Mouse (Mus musculus) testis, adult 2 months (tissue): ENCODE measurements around the gene Zc3h12d. TPM values are rescaled to one million over a fixed set of nuclear protein-coding genes. Genes with fewer than 3 reads are reported as not detected.
A peak's percentile ranks its signal among the peaks of the same experiment; 100 is the strongest.
"Not testable (repeated sequence)": the region's sequence is repeated elsewhere in the genome, so short reads cannot be mapped to it uniquely, and the experiment has no call there.

ENCODE experiments used
- H3K27ac ChIP-seq: fragments of 200-500 bp; 2 replicates; pipeline ENCODE4 v1.5.1; 2012; ENCODE audit warnings: low read depth, low read length; ENCODE audit not compliant: control insufficient read depth, insufficient read depth
- H3K27me3 ChIP-seq: fragments of 200-500 bp; 2 replicates; pipeline ENCODE4 v1.6.1; 2012; ENCODE audit warnings: mild to moderate bottlenecking, low read length, moderate library complexity; ENCODE audit not compliant: control insufficient read depth, insufficient read depth
- H3K36me3 ChIP-seq: fragments of 200-500 bp; 2 replicates; pipeline ENCODE4 v1.6.1; 2012; ENCODE audit warnings: mild to moderate bottlenecking, low read length; ENCODE audit not compliant: control insufficient read depth, insufficient read depth
- H3K4me1 ChIP-seq: fragments of 200-500 bp; 2 replicates; pipeline ENCODE4 v1.6.1; 2012; ENCODE audit warnings: low read length; ENCODE audit not compliant: control insufficient read depth, insufficient read depth
- H3K4me3 ChIP-seq: fragments of 200-500 bp; 2 replicates; pipeline ENCODE4 v1.5.1; 2012; ENCODE audit warnings: low read depth, mild to moderate bottlenecking, low read length, moderate library complexity, mixed read lengths; ENCODE audit not compliant: control insufficient read depth
- CTCF ChIP-seq: fragments of 200-500 bp; IDR thresholded peaks from 2 replicates; pipeline ENCODE4 v1.5.1; 2012; ENCODE audit warnings: low read depth, mild to moderate bottlenecking, inconsistent platforms, low read length, moderate library complexity; ENCODE audit not compliant: control insufficient read depth, insufficient read depth, insufficient replicate concordance
- POLR2A ChIP-seq: fragments of 200-500 bp; IDR thresholded peaks from 2 replicates; pipeline ENCODE4 v1.6.1; 2012; ENCODE audit warnings: low read depth, mild to moderate bottlenecking, inconsistent platforms, low read length, moderate library complexity; ENCODE audit not compliant: control insufficient read depth
- polyA plus RNA-seq: library from polyadenylated mRNA; depleted of rRNA; stranded (reverse); fragments of >200 nt; gene quantifications from 2 replicates; pipeline ENCODE4 v1.2.3, GENCODE M21; 2012

Zc3h12d gene
- polyA plus RNA-seq, 1 experiment = 0.17 TPM

- no peak for TF ChIP-seq POLR2A
- no peak for TF ChIP-seq CTCF
- Histone ChIP-seq H3K27ac (no peak overlapping the region), H3K4me3 (no peak overlapping the region), H3K4me1 (peaks cover 11% of the 10 kb centered on the region), H3K36me3 (no peaks in the 10 kb centered on the region), H3K27me3 (peaks cover 2% of the 10 kb centered on the region; the same call in 1 of the 2 replicates)
Observed at GRCm38 (mm10) chr10:7871381-7872020, 39.2 kb downstream of the Zc3h12d start.

DNA sequence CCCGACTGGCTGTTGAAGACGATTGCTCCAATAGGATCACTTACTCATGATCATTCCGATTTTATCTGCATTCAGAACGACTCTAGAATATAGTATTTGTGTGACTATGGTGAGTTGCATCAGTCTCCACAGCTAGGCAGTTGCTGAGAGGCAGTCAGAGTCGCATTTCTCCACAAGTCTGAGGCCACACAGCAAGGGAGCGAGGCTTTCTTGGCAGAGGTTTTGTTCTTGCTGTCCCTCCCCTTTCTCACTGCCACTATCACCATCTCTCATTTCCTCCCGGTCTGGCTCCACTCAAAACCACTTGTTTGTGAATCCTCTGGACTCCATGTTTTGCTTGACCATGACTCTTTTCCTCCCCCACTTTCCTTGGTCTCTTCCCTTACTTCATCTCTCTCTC is 41.9 kb downstream of the Zc3h12d start:
- Histone ChIP-seq H3K27me3 (no peaks in the 10 kb centered on the region), H3K36me3 (no peaks in the 10 kb centered on the region), H3K4me3 (no peak overlapping the region), H3K27ac (no peak overlapping the region), H3K4me1 (no peaks in the 10 kb centered on the region)
- TF ChIP-seq POLR2A (no peak), CTCF (no peak)

GRCm38 (mm10) chr10:7880283-7880682 is 48.0 kb downstream of the Zc3h12d start:
- H3K4me1 ChIP-seq, H3K4me3 ChIP-seq, H3K27ac ChIP-seq, H3K27me3 ChIP-seq, H3K36me3 ChIP-seq: not testable (repeated sequence)

DNA sequence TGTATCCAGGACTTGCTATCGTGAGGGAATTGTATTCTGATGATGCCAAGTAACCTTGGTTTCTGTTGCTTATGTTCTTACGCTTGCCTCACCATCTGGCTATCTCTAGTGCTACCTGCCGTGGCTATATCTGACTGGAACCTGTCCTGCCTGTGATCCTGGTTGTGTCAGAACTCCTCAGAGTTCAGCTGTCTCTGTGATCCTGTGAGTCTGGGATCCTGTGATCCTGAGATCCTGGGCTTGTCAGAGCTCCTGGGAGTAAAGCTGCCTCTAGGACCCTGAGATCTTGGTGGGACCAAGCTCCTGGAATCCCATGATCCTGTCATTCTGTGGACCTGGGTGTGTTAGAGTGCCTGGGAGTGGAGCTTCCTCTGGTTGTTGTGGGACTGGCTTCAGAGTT is 49.7 kb downstream of the Zc3h12d start:
- H3K4me1 ChIP-seq = peaks cover 3% of the 10 kb centered on the region

DNA sequence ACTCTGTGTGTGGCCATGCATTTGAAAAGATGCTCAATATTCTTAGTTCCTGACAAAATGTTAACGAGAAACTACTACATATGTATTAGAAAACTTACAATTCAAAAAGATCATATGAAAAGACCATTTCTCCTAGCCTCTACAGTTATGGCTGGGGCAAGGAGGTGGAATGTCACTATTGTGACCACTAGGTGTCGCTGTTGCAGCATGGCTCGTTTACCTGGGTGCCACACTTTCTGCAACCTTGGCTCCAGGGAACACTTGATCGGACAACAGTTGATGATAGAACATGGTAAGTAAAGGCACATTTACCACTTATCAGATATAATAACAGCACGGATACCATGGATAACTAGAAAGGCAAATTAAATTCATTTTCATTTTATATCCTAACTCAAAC is 51.3 kb downstream of the Zc3h12d start:
- Histone ChIP-seq H3K27ac (no peak overlapping the region), H3K27me3 (no peaks in the 10 kb centered on the region), H3K4me1 (peaks cover 3% of the 10 kb centered on the region), H3K36me3 (no peaks in the 10 kb centered on the region), H3K4me3 (no peak overlapping the region)
- TF ChIP-seq POLR2A = no peak
- peak; percentile 98 for TF ChIP-seq CTCF

More for the DNA sequence above, 49.7 kb downstream of the Zc3h12d start:
- H3K36me3 ChIP-seq = no peaks in the 10 kb centered on the region
- no peak overlapping the region for H3K27ac ChIP-seq
- TF ChIP-seq POLR2A (no peak), CTCF (no peak)
- no peaks in the 10 kb centered on the region for H3K27me3 ChIP-seq
- H3K4me3 ChIP-seq = no peak overlapping the region

DNA sequence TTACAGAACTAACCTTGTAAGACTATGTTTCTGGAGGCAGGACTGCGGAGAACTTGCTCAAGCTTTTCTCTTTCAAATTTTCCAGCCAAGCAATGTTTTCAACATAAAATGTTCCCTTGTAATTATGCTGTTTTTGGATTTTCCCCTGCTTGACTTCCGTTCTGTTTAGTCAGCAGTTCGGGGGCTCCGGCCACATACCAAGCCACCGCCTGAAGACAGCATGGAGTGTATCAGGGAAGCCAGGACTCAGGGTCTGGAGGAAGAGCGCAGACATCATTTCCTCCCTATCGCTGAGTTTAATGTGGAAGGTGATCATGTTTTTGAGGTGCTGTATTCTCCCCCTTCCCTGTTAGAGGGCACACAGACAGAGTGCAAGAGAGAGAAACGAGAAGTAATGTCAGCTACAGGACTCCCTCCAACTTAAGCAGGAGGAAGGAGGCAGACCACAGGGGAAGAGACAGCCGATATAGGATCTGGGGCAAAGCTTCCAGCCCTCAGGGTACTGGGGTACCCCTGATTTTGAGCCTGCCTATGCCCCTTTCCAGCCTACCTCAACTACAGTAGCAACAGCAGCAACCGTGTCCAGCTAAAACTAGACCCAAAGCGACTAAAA is 56.1 kb downstream of the Zc3h12d start:
- peaks cover 3% of the 10 kb centered on the region for H3K4me1 ChIP-seq

DNA sequence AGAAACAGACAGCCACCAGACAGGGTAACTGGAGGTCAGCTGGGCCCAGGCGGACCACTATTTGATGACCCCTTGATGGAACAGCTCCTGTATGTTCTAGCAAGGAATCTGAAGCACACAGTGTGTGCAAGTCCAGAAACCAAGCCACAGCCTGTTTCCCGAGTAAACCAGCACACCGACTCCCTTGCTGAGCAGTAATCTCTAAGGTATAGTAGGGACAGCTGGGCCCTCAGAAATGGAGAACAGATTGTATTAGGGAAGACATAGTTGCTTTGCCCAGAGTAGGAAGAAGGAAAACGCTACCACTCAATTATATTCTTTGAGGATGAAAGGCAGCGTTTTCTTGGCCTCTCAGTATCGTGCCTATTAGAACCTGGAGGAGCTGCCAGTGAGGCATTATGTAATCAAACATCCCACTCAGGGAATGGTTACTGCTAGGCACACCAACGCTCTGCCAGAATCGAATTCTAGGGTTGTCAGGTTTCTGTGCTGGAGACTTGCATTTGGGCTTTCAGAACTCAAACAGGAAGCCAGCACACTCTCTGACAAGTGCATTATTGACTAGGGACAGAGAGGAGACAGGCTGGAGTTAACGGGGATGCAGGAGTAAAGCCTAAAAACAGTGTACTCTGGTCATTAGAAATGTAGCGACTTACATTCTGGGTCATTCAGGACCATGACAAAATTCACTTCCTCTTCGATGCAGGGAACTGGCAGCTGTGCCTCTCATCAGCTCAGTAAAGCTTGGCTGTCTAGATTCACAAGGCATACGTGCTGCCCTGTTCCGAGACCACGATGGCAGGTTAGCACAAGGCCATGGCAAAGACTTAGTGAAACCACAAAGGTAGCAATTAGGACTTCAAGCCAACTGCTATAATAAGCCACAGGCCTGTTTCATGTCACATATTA is 68.7 kb downstream of the Zc3h12d start:
- Histone ChIP-seq H3K36me3 (no peaks in the 10 kb centered on the region; the same call in 1 of the 2 replicates), H3K27me3 (no peaks in the 10 kb centered on the region), H3K27ac (no peak overlapping the region), H3K4me1 (no peaks in the 10 kb centered on the region), H3K4me3 (no peak overlapping the region)
- TF ChIP-seq CTCF (no peak), POLR2A (no peak)

More for the DNA sequence above, 56.1 kb downstream of the Zc3h12d start:
- 0 out of 2 replicates have a peak overlapping the region, but pooled peaks have one; percentile 3 for H3K27ac ChIP-seq
- no peak for TF ChIP-seq POLR2A
- TF ChIP-seq CTCF = no peak
- H3K36me3 ChIP-seq = no peaks in the 10 kb centered on the region
- no peaks in the 10 kb centered on the region for H3K27me3 ChIP-seq
- H3K4me3 ChIP-seq = no peak overlapping the region
